Mouse (Mus musculus) C2C12 (cell line): ENCODE data around the gene Casp9.

Experiments used
- CEBPB ChIP-seq: IDR thresholded peaks from one replicate; pipeline ENCODE4 v1.6.1; 2011; ENCODE audit warnings: low read depth, mild to moderate bottlenecking, control low read depth, moderate library complexity
- CTCF ChIP-seq: IDR thresholded peaks from one replicate; pipeline ENCODE4 v1.5.1; 2011; ENCODE audit not compliant: control insufficient read depth, insufficient read depth, insufficient read length
- FOSL1 ChIP-seq: IDR thresholded peaks from one replicate; pipeline ENCODE4 v1.8.0; 2011; ENCODE audit warnings: mild to moderate bottlenecking, low read length; ENCODE audit not compliant: poor library complexity, insufficient read depth, severe bottlenecking
- MAX ChIP-seq: IDR thresholded peaks from one replicate; pipeline ENCODE4 v1.6.1; 2011; ENCODE audit warnings: mild to moderate bottlenecking, control low read depth
- MYOD1 ChIP-seq: IDR thresholded peaks from one replicate; pipeline ENCODE4 v1.6.1; 2011; ENCODE audit warnings: low read depth; ENCODE audit not compliant: control insufficient read depth, insufficient read length
- MYOG ChIP-seq: IDR thresholded peaks from one replicate; pipeline ENCODE4 v1.6.1; 2011; ENCODE audit not compliant: control insufficient read depth, insufficient read length; ENCODE audit errors: extremely low read depth
- USF1 ChIP-seq: IDR thresholded peaks from one replicate; pipeline ENCODE4 v1.6.1; 2011; ENCODE audit warnings: low read depth, mild to moderate bottlenecking, control low read depth, moderate library complexity

GRCm38 (mm10) chr4:141784835-141785234 lies 8.6 kb upstream of the Casp9 start:
- no peak for TF ChIP-seq CTCF
- TF ChIP-seq USF1: no peak
- TF ChIP-seq MYOD1: no peak
- TF ChIP-seq CEBPB: no peak
- TF ChIP-seq MAX: no peak
- no peak for TF ChIP-seq FOSL1
- no peak for TF ChIP-seq MYOG
